Mouse (Mus musculus) intestine, embryonic 14.5 days (tissue): ENCODE data around the gene 1500009C09Rik. TPM values are rescaled to one million over a fixed set of nuclear protein-coding genes. Genes with fewer than 3 reads are reported as not detected.

Experiments used
- ATAC-seq: fragments of 200-750 bp; cut with Nextera tagmentation; replicated peaks from 2 replicates; pipeline ENCODE4 v1.8.0; 2017; ENCODE audit warnings: low read depth, moderate number of reproducible peaks, moderate TSS enrichment, moderate library complexity; ENCODE audit not compliant: low FRiP score, low TSS enrichment
- DNase-seq: peaks from one replicate; pipeline ENCODE4 v3.0.0-alpha.2; 2018; ENCODE audit warnings: low spot score
- H3K27ac ChIP-seq: fragments of 300-500 bp; sonication (generic); 2 replicates; pipeline ENCODE4 v1.5.1; 2014; ENCODE audit warnings: low read depth, mild to moderate bottlenecking, control low read depth
- H3K27me3 ChIP-seq: fragments of 300-500 bp; sonication (generic); replicated peaks from 2 replicates; pipeline ENCODE4 v1.6.1; 2014; ENCODE audit warnings: low read length, control low read depth; ENCODE audit not compliant: control insufficient read depth, insufficient read depth
- H3K36me3 ChIP-seq: fragments of 300-500 bp; sonication (generic); 2 replicates; pipeline ENCODE4 v1.6.1; 2014; ENCODE audit warnings: low read length, control low read depth; ENCODE audit not compliant: control insufficient read depth, insufficient read depth
- H3K4me1 ChIP-seq: fragments of 300-500 bp; sonication (generic); replicated peaks from 2 replicates; pipeline ENCODE4 v1.6.1; 2014; ENCODE audit warnings: low read length, control low read depth, mixed read lengths; ENCODE audit not compliant: control insufficient read depth, insufficient read depth
- H3K4me2 ChIP-seq: fragments of 300-500 bp; sonication (generic); 2 replicates; pipeline ENCODE4 v1.6.1; 2014; ENCODE audit warnings: low read length
- H3K4me3 ChIP-seq: fragments of 300-500 bp; sonication (generic); 2 replicates; pipeline ENCODE4 v1.5.1; 2014; ENCODE audit warnings: low read depth, low read length, control low read depth, mixed read lengths
- H3K9ac ChIP-seq: fragments of 300-500 bp; sonication (generic); 2 replicates; pipeline ENCODE4 v1.6.1; 2014; ENCODE audit warnings: mild to moderate bottlenecking, low read length
- H3K9me3 ChIP-seq: fragments of 300-500 bp; sonication (generic); 2 replicates; pipeline ENCODE4 v1.6.1; 2016; ENCODE audit warnings: low read length, control low read depth; ENCODE audit not compliant: control insufficient read depth
- WGBS: fragments of 180-500 bp; shearing (Covaris S2); extraction: QIAGEN DNeasy Blood & Tissue Kit; methylation state at CpG from one replicate; pipeline ENCODE4 v1.1.7; 2014; 5-methylcytosine and 5-hydroxymethylcytosine counted together
- polyA plus RNA-seq: library from polyadenylated mRNA; unstranded; fragments of >200 nt; fragmentation: Nextera tagmentation; extraction: Ambion mirVana; gene quantifications from 2 replicates; pipeline ENCODE4 v1.2.1, GENCODE M21; 2014

Gene 1500009C09Rik
- polyA plus RNA-seq, 1 experiment from 2014 or later = not detected

DNA sequence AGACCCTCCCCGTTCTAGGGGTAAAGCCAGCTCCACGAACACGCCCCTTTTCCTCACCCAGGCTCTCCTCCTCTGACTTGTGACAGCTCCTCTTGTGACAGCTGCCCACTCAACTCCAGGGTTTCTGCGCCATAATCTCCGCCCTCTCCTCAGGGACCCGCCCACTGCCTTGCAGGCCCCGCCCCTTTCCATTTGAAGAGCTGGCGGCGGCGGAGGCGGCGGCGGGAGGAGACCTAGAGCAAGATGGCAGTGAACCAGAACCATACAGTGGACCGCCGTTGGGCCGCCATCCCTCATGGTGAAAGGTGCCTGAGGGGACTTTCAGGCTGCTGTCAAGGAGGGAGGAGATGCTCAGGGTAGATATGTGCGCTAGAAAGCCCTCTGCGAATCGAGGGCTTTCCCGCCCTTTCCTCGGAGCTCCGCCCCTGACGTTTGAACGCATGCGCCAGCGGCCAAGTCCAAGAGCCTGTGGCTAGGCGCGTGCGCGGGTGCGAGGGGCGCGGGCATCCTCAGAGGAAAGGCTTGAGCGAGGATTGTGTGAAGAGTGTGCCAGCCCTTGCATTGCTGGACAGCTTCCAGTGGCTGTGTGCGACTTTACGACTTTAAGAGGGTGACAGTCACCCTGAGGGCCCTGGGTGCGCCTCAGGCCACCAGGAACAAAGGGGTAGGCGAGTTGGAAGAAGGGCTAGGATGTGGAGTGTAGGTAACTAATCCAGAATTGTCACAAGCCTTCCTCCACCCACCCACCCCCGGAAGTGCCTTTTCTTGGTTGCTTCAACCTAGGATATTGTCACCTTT is 46.8 kb downstream of the 1500009C09Rik start, which contains the start of gene Wbp2nl:
TSS of gene Wbp2nl (plus strand) at position 191 of the 798 bp plus-strand sequence.
- no peaks in the 10 kb centered on the region for H3K9me3 ChIP-seq
- H3K4me3 ChIP-seq = no peak within 1 kb of the TSS
- DNase-seq (no peak), ATAC-seq (no peak)
- no peaks in the 10 kb centered on the region for H3K4me1 ChIP-seq
- no peaks in the 10 kb centered on the region for H3K36me3 ChIP-seq
- H3K9ac ChIP-seq = no peak within 1 kb of the TSS
- H3K27ac ChIP-seq = no peak within 1 kb of the TSS
- no peaks in the 10 kb centered on the region for H3K27me3 ChIP-seq
- 54% methylated on average over 39 of the region's 39 CpGs for WGBS
- H3K4me2 ChIP-seq = 0 out of 2 replicates have a peak within 1 kb of the TSS, but pooled peaks have one; percentile 22

DNA sequence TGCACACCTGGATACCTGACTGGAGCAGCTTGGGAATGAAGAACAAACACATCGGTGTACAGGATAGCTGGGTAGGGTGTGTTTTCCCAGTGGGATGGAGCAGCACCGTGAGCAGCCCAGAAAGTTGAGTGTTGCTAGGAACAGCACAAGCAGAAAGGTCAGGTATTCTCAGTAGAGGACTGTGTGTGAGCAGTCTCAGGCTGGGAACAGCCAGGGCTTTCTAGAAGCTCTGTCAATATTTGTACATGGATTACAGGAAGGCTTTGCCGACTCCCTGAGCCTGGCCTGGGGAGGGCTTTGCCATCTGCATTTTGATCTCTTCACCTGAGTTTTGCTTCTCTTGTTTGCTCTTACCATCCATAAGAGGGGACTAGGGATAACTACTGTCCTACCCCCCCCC is 54.9 kb downstream of the 1500009C09Rik start:
- Histone ChIP-seq H3K9me3 (no peaks in the 10 kb centered on the region), H3K27ac (no peak overlapping the region), H3K36me3 (no peaks in the 10 kb centered on the region), H3K9ac (no peak overlapping the region), H3K27me3 (no peaks in the 10 kb centered on the region), H3K4me1 (no peaks in the 10 kb centered on the region), H3K4me3 (no peak overlapping the region), H3K4me2 (no peak overlapping the region)
- ATAC-seq = 0 out of 2 replicates have a peak, but pooled peaks have one; percentile 62
- DNase-seq = peak; percentile 51
- 75% methylated on average over 3 of the region's 3 CpGs for WGBS

DNA sequence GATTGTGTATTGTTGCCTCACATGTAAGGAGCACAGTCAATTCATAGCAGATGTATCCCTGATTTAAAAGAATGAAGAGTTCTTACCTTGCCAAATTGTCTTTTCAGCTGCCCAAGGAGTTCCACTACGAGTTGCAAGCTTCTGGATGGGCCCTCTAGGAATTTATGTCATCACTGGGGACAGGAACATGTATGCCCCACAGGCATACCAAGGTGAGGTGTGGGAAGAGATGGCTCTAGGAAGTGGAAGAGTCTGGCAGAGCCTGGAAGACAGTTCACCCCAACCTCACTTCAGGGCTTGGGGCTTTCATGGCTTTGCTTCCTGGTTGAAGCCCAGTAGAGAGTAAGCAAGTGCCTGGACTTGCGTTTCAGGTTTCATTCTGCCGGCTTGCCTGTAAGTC is 56.2 kb downstream of the 1500009C09Rik start:
- no peaks in the 10 kb centered on the region for H3K9me3 ChIP-seq
- H3K36me3 ChIP-seq = no peaks in the 10 kb centered on the region
- 80% methylated on average over 3 of the region's 3 CpGs for WGBS
- H3K9ac ChIP-seq = no peak overlapping the region
- ATAC-seq (no peak), DNase-seq (no peak)
- no peak overlapping the region for H3K27ac ChIP-seq
- H3K4me1 ChIP-seq = no peaks in the 10 kb centered on the region
- no peaks in the 10 kb centered on the region for H3K27me3 ChIP-seq
- no peak overlapping the region for H3K4me3 ChIP-seq
- no peak overlapping the region for H3K4me2 ChIP-seq

Other genes starting within 250 kb of the 1500009C09Rik start
- gene Desi1, start 218.5 kb upstream of the 1500009C09Rik start, polyA plus RNA-seq = 24.0 and 26.7 TPM in 2 replicates
- gene Snu13, start 204.8 kb upstream of the 1500009C09Rik start, polyA plus RNA-seq = 301 and 329 TPM in 2 replicates
- gene 4930407I10Rik, start 193.2 kb upstream of the 1500009C09Rik start, polyA plus RNA-seq = not detected in 2 replicates
- gene Mei1, start 182.4 kb upstream of the 1500009C09Rik start, polyA plus RNA-seq = not detected in 2 replicates
- 14.2 and 15.3 TPM in 2 replicates for gene Ccdc134, start 124.5 kb upstream of the 1500009C09Rik start, polyA plus RNA-seq
- 136 and 144 TPM in 2 replicates for gene Srebf2, start 105.2 kb upstream of the 1500009C09Rik start, polyA plus RNA-seq
- 0.15 TPM in 2 replicates for gene Shisa8, start 39.6 kb upstream of the 1500009C09Rik start, polyA plus RNA-seq
- 0.11 and 0.15 TPM in 2 replicates for gene Tnfrsf13c, start 28.0 kb upstream of the 1500009C09Rik start, polyA plus RNA-seq
- 64.9 and 70.3 TPM in 2 replicates for gene Cenpm, start 7.6 kb upstream of the 1500009C09Rik start, polyA plus RNA-seq
- 16.0 and 18.3 TPM in 2 replicates for gene Sept3, start 22.5 kb downstream of the 1500009C09Rik start, polyA plus RNA-seq
- 0.16 and 0.20 TPM in 2 replicates for gene Wbp2nl, start 46.6 kb downstream of the 1500009C09Rik start, polyA plus RNA-seq
- gene Naga, start 86.5 kb downstream of the 1500009C09Rik start, polyA plus RNA-seq = 59.7 and 61.2 TPM in 2 replicates
- gene Pheta2, start 86.5 kb downstream of the 1500009C09Rik start, polyA plus RNA-seq = 9.9 and 13.2 TPM in 2 replicates
- gene Smdt1, start 86.6 kb downstream of the 1500009C09Rik start, polyA plus RNA-seq = 260 and 272 TPM in 2 replicates
- gene Ndufa6, start 101.9 kb downstream of the 1500009C09Rik start, polyA plus RNA-seq = 426 and 466 TPM in 2 replicates
- 8.4 and 8.5 TPM in 2 replicates for gene Cyp2d22, start 127.9 kb downstream of the 1500009C09Rik start, polyA plus RNA-seq
- not detected in 2 replicates for gene Cyp2d11, start 141.6 kb downstream of the 1500009C09Rik start, polyA plus RNA-seq
- gene Cyp2d10, start 154.8 kb downstream of the 1500009C09Rik start, polyA plus RNA-seq = not detected in 2 replicates
- gene Cyp2d9, start 181.0 kb downstream of the 1500009C09Rik start, polyA plus RNA-seq = 0.12 TPM in 1 of 2 replicates, not detected in the other